Mouse (Mus musculus) small intestine, adult 2 months (tissue): Measurements from ENCODE around the gene Ryr2.

Source experiments
- CTCF ChIP-seq: fragments of 200-500 bp; IDR thresholded peaks from 2 replicates; pipeline ENCODE4 v1.5.1; 2012; ENCODE audit warnings: low read depth, mild to moderate bottlenecking, control low read depth, inconsistent platforms, low read length, moderate library complexity, mixed read lengths; ENCODE audit not compliant: insufficient replicate concordance, insufficient read length; ENCODE audit errors: extremely low read depth
- POLR2A ChIP-seq: fragments of 200-500 bp; IDR thresholded peaks from 2 replicates; pipeline ENCODE4 v1.6.1; 2012; ENCODE audit warnings: low read depth, mild to moderate bottlenecking, control low read depth, inconsistent platforms, low read length, moderate library complexity

DNA sequence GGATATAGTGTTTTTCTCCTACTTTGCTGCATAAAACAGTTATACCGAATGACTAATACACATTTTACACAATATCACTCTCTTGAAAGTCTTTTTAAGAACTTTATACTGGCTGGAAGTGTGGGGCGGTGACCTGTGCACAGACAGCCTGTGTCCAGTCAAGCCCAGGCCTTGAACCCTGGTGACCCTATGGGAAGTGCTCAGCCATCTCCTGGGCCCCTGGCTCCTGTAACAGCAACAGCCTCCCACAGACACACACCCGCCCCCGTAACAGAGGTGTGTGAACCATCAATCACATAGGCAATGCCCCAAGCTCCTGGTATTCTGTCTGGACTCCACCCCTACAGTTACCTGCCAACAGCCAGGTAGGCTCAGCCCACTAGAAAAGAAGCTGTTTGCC, 424.9 kb downstream of the Ryr2 start:
- TF ChIP-seq POLR2A (no peak), CTCF (no peak)
